In the genomic region with DNA sequence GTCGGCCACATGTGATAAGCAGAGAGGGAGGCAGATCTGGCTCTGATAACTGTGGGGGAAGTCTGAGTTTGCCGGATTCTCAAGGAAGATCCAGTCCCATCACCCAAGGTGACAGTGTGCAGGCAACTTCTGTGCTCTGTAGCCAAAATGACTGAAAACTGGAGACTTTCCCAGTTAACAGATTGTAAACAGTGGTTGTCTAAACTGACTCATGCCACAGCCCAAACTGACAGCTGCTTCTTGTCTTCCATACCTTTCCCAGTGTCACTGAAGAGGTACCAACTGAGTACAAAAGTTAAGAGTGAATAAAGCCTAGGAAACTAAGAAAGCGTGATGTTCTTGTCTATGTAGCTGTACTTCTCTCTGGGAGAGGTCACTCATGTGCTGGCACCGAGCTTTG, we compare ENCODE assay signal across 11 mouse cellular contexts.
"Had no signal": no experiment of that assay in that cellular context is flagged by ENCODE, and none has a peak within 500 bp of the region (broad histone marks: within the 10 kb centered on the region; RNA-seq: fewer than 3 reads in every experiment).

No protein-coding gene starts in this region.

- H3K27ac ChIP-seq: limb, embryonic 13.5 days; liver, embryonic 14.5 days; midbrain, embryonic 13.5 days; neural tube, embryonic 13.5 days had no signal

- ATAC-seq: intestine, embryonic 16.5 days; midbrain, embryonic 13.5 days had no signal

- H3K9ac ChIP-seq: limb, embryonic 13.5 days; liver, embryonic 14.5 days; midbrain, embryonic 13.5 days; neural tube, embryonic 13.5 days had no signal

- DNase-seq: kidney, adult 2 months; kidney, postnatal 25 days; left cerebral cortex, postnatal 4 days; retina, postnatal 1 day; right cerebral cortex, postnatal 4 days; thymus, postnatal 4 days had no signal

- H3K4me3 ChIP-seq: limb, embryonic 13.5 days; midbrain, embryonic 13.5 days; neural tube, embryonic 13.5 days had no signal

- H3K9me3 ChIP-seq: limb, embryonic 13.5 days; midbrain, embryonic 13.5 days; neural tube, embryonic 13.5 days had no signal

- H3K36me3 ChIP-seq: limb, embryonic 13.5 days; midbrain, embryonic 13.5 days; neural tube, embryonic 13.5 days had no signal

- H3K4me2 ChIP-seq: limb, embryonic 13.5 days; midbrain, embryonic 13.5 days; neural tube, embryonic 13.5 days had no signal

- H3K4me1 ChIP-seq: limb, embryonic 13.5 days; midbrain, embryonic 13.5 days; neural tube, embryonic 13.5 days had no signal

- H3K27me3 ChIP-seq: limb, embryonic 13.5 days; midbrain, embryonic 13.5 days; neural tube, embryonic 13.5 days had no signal
